Mouse (Mus musculus) forebrain, embryonic 13.5 days (tissue): Measurements from ENCODE around the gene Cd300lg. TPM values are rescaled to one million over a fixed set of nuclear protein-coding genes. Genes with fewer than 3 reads are reported as not detected.

Experiments used
- ATAC-seq: fragments of 200-750 bp; cut with Nextera tagmentation; 2 replicates; pipeline ENCODE4 v1.8.0; 2017
- H3K27ac ChIP-seq: fragments of 300-500 bp; sonication (generic); 2 replicates; pipeline ENCODE4 v1.5.1; 2015; ENCODE audit warnings: inconsistent platforms, mild to moderate bottlenecking, moderate library complexity
- H3K27me3 ChIP-seq: fragments of 300-500 bp; sonication (generic); 2 replicates; pipeline ENCODE4 v1.6.1; 2015; ENCODE audit warnings: mild to moderate bottlenecking, inconsistent platforms
- H3K36me3 ChIP-seq: fragments of 300-500 bp; sonication (generic); 2 replicates; pipeline ENCODE4 v1.6.1; 2015; ENCODE audit warnings: mild to moderate bottlenecking, inconsistent platforms; ENCODE audit not compliant: poor library complexity, severe bottlenecking
- H3K4me1 ChIP-seq: fragments of 300-500 bp; sonication (generic); 2 replicates; pipeline ENCODE4 v1.6.1; 2015; ENCODE audit warnings: inconsistent platforms
- H3K4me2 ChIP-seq: fragments of 300-500 bp; sonication (generic); 2 replicates; pipeline ENCODE4 v1.6.1; 2015; ENCODE audit warnings: inconsistent platforms, mild to moderate bottlenecking, moderate library complexity
- H3K4me3 ChIP-seq: fragments of 300-500 bp; sonication (generic); 2 replicates; pipeline ENCODE4 v1.5.1; 2015; ENCODE audit warnings: mild to moderate bottlenecking, inconsistent platforms
- H3K9ac ChIP-seq: fragments of 300-500 bp; sonication (generic); 2 replicates; pipeline ENCODE4 v1.6.1; 2015; ENCODE audit warnings: mild to moderate bottlenecking, inconsistent platforms
- H3K9me3 ChIP-seq: fragments of 300-500 bp; sonication (generic); replicated peaks from 2 replicates; pipeline ENCODE4 v1.6.1; 2016; ENCODE audit warnings: inconsistent platforms
- WGBS: fragments of 180-500 bp; shearing (Covaris S2); methylation state at CpG from one replicate; pipeline ENCODE4 v1.1.7; 2015; 5-methylcytosine and 5-hydroxymethylcytosine counted together
- polyA plus RNA-seq: library from polyadenylated mRNA; unstranded; fragments of >200 nt; fragmentation: Nextera tagmentation; extraction: Ambion mirVana; gene quantifications from 2 replicates; pipeline ENCODE4 v1.2.1, GENCODE M21; 2015

The Cd300lg gene
- polyA plus RNA-seq, 1 experiment from 2014 or later, result 0.27 TPM

DNA sequence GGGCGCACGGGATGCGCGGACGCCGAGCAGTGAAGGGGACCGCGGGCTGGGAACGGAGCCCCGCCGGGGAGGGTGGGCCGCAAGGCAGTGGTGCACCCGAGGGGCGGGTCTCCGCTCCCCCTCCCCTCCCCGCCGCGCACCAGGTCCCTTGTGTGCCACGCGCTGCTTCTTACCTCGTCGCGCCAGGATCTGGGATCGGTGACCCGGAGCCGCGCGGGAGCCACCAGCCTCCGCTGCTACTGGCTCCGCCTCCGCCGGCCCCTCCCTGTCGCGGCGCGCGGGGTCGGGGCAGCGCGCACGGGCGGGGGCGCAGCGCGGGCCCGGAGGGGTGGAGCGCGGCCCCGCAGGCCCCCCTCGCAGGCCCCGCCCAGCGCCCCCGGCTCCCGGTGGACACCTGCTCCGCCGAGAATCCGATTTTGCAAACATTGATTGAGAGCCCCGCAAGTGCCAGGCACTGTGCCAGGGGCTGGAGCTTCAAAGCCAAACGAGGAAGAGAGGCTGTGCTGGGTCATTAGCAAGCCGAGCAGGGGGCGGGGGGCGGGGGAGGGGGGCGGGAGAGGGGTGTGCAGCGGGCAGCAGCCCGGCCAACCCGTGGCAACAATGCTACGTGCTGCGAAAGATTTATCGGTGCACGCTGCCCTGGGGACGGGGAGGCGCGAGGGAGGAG lies 14.5 kb upstream of the Cd300lg start:
- no peaks in the 10 kb centered on the region for H3K9me3 ChIP-seq
- peak overlapping the region; percentile 82 for H3K9ac ChIP-seq
- peaks cover 23% of the 10 kb centered on the region for H3K36me3 ChIP-seq
- H3K4me3 ChIP-seq, result peak overlapping the region; percentile 66
- 0% methylated on average over 44 of the region's 73 CpGs for WGBS
- peak overlapping the region; percentile 91 for H3K27ac ChIP-seq
- peak; percentile 89 for ATAC-seq
- peaks cover 44% of the 10 kb centered on the region for H3K4me1 ChIP-seq
- peak overlapping the region; percentile 76 for H3K4me2 ChIP-seq
- no peaks in the 10 kb centered on the region for H3K27me3 ChIP-seq

GRCm38 (mm10) chr11:102027361-102028017 lies 13.8 kb upstream of the Cd300lg start:
- Histone ChIP-seq H3K27ac (peak overlapping the region; percentile 91), H3K4me1 (peaks cover 44% of the 10 kb centered on the region), H3K9ac (peak overlapping the region; percentile 82), H3K36me3 (peaks cover 16% of the 10 kb centered on the region), H3K9me3 (no peaks in the 10 kb centered on the region), H3K4me3 (peak overlapping the region; percentile 66), H3K27me3 (no peaks in the 10 kb centered on the region), H3K4me2 (peak overlapping the region; percentile 76)
- WGBS, result 3% methylated on average over 12 of the region's 12 CpGs
- peak; percentile 17; the same call in 1 of the 2 replicates for ATAC-seq

DNA sequence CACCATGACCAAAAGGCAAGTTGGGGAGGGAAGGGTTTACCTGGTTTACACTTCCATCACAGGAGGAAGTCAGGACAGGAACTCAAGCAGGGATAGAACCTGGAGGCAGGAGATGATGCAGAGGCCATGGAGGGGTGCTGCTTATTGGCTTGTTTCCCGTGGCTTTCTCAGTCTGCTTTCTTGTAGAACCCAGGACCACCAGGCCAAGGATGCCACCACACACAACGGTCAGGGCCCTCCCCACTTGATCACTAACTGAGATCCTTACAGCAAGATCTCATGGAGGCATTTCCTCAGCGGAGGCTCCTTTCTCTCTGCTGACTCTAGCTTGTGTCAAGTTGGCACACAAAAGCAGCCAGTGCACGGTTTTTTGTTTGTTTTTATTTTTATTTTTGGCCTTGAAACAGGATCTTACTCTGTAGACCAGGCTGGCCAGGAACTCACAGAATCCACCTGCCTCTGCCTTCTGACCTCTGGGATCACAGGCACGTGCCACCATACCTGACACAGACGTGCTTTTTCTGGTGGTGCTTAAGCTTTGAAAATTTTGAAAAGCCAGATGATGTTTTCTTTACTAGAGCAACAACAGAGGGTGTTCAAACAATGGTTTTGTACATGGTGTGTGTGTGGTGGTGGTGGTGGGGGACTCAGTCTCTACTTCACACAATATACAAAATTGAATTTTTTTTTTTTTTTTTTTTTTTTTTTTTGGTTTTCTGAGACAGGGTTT lies 13.1 kb upstream of the Cd300lg start, which contains the start of gene Mpp3:
Mpp3 (minus strand) TSS at position 375 of the 730 bp plus-strand sequence.
- WGBS, result 64% methylated on average over 6 of the region's 6 CpGs

GRCm38 (mm10) chr11:102029304-102029703 lies 12.0 kb upstream of the Cd300lg start:
- Histone ChIP-seq H3K4me1 (peaks cover 36% of the 10 kb centered on the region), H3K27ac (no peak overlapping the region), H3K36me3 (no peaks in the 10 kb centered on the region), H3K4me2 (no peak overlapping the region), H3K27me3 (no peaks in the 10 kb centered on the region), H3K9me3 (no peaks in the 10 kb centered on the region), H3K9ac (no peak overlapping the region; the same call in 1 of the 2 replicates), H3K4me3 (no peak overlapping the region)
- WGBS, result 85% methylated on average over 4 of the region's 4 CpGs
- no peak for ATAC-seq

More for the DNA sequence above, 13.1 kb upstream of the Cd300lg start, which contains the start of gene Mpp3:
- Histone ChIP-seq H3K4me3 (peak within 1 kb of the TSS; percentile 66), H3K4me2 (peak within 1 kb of the TSS; percentile 76), H3K4me1 (peaks cover 44% of the 10 kb centered on the region), H3K27me3 (no peaks in the 10 kb centered on the region), H3K27ac (peak within 1 kb of the TSS; percentile 91), H3K36me3 (peaks cover 10% of the 10 kb centered on the region), H3K9ac (peak within 1 kb of the TSS; percentile 82), H3K9me3 (no peaks in the 10 kb centered on the region)
- ATAC-seq, result no peak

DNA sequence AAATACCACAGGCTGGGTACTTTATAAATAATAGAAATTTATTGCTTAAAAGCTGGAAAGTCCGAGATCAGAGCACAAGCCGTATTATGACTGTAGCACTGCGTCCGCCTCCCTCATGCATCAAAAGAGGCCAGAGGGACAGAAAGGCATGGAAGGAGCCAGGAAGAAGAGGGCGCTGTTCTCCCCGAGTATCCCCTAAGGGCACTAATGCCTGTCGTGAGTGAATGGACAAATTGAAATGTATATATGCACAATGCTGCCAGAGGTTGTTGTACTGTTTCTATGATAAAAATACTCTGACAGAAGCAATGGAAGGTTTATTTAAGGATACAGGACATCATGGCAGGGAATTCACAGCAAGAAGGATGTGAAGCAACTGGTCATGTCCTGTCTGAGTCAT lies 11.3 kb upstream of the Cd300lg start:
- ATAC-seq, result no peak
- Histone ChIP-seq H3K4me3 (no peak overlapping the region), H3K9ac (no peak overlapping the region), H3K9me3 (no peaks in the 10 kb centered on the region), H3K4me2 (no peak overlapping the region), H3K27me3 (no peaks in the 10 kb centered on the region), H3K36me3 (no peaks in the 10 kb centered on the region), H3K4me1 (peaks cover 30% of the 10 kb centered on the region), H3K27ac (no peak overlapping the region)
- WGBS, result 35% methylated on average over 7 of the region's 7 CpGs

- Histone ChIP-seq H3K4me2 (no peak overlapping the region), H3K4me1 (peaks cover 18% of the 10 kb centered on the region), H3K36me3 (no peaks in the 10 kb centered on the region), H3K27ac (no peak overlapping the region), H3K4me3 (no peak overlapping the region), H3K27me3 (no peaks in the 10 kb centered on the region), H3K9ac (no peak overlapping the region), H3K9me3 (no peaks in the 10 kb centered on the region)
- no peak for ATAC-seq
- 72% methylated on average over 7 of the region's 7 CpGs for WGBS
These were observed 10.2 kb upstream of the Cd300lg start for GRCm38 (mm10) chr11:102031149-102031548.

DNA sequence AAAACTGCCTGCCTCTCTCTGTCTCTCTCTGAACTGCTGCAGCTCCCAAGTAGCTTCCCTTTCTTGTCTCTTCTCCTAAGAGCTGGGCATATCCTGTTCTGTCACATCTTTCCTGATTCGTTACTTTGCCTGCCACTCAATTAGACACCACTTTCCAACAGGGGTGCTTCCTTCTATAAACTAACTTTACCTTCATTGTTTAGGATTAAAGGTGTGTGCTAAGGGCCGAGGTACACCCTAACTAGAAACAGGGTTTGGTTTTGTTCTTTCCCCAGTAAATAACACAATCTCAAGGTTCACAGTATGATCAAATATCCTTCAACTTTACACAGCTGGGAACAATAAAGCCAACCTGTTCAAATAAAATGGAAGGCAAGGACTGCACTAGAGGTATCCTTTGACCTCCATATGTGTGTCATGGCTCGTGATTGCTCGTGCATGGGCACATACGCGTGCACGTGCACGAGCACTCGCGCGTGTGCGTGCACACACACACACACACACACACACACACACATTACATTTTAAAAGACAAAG lies 8.2 kb upstream of the Cd300lg start:
- ATAC-seq, result no peak
- no peak overlapping the region for H3K9ac ChIP-seq
- H3K27ac ChIP-seq, result no peak overlapping the region
- 93% methylated on average over 12 of the region's 12 CpGs for WGBS
- no peaks in the 10 kb centered on the region for H3K36me3 ChIP-seq
- H3K4me1 ChIP-seq, result peaks cover 8% of the 10 kb centered on the region
- H3K4me2 ChIP-seq, result no peak overlapping the region
- H3K27me3 ChIP-seq, result no peaks in the 10 kb centered on the region
- H3K4me3 ChIP-seq, result no peak overlapping the region
- H3K9me3 ChIP-seq, result no peaks in the 10 kb centered on the region

GRCm38 (mm10) chr11:102034887-102035286 lies 6.4 kb upstream of the Cd300lg start:
- ATAC-seq, result no peak
- Histone ChIP-seq H3K9ac (no peak overlapping the region), H3K27me3 (no peaks in the 10 kb centered on the region), H3K4me1 (peaks cover 5% of the 10 kb centered on the region; the same call in 1 of the 2 replicates), H3K27ac (peak overlapping the region; percentile 35; the same call in 1 of the 2 replicates), H3K4me2 (no peak overlapping the region), H3K36me3 (no peaks in the 10 kb centered on the region), H3K9me3 (no peaks in the 10 kb centered on the region), H3K4me3 (no peak overlapping the region)
- WGBS, result 62% methylated on average over 8 of the region's 8 CpGs

GRCm38 (mm10) chr11:102035456-102035960 lies 5.8 kb upstream of the Cd300lg start:
- Histone ChIP-seq H3K9me3 (no peaks in the 10 kb centered on the region), H3K9ac (no peak overlapping the region), H3K36me3 (no peaks in the 10 kb centered on the region), H3K27me3 (no peaks in the 10 kb centered on the region), H3K4me3 (no peak overlapping the region), H3K4me1 (peaks cover 5% of the 10 kb centered on the region; the same call in 1 of the 2 replicates), H3K27ac (no peak overlapping the region), H3K4me2 (no peak overlapping the region)
- ATAC-seq, result no peak
- WGBS, result 77% methylated on average over 5 of the region's 5 CpGs

DNA sequence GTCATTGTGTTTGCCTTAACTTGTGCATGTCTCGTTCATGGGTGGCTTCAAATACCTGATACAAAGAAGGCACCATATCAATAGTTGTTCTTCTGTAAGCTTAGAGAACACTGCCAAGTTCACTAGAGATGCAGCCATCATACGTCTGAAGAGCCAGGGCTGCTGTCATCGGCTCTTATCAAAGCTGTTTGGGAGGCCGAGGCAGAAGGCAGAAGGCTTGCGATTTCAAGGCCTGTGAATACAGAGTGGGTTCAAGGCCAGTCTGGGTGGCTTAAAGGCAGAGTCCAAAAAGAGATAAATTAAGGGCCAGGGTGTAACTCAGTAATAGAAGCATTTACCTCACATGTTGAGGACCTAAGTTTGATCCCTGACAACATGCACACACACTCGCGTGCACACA lies 5.0 kb upstream of the Cd300lg start:
- no peaks in the 10 kb centered on the region for H3K27me3 ChIP-seq
- no peak overlapping the region for H3K9ac ChIP-seq
- no peak overlapping the region for H3K4me2 ChIP-seq
- H3K4me3 ChIP-seq, result no peak overlapping the region
- ATAC-seq, result no peak
- 81% methylated on average over 7 of the region's 7 CpGs for WGBS
- no peaks in the 10 kb centered on the region for H3K36me3 ChIP-seq
- H3K9me3 ChIP-seq, result no peaks in the 10 kb centered on the region
- peaks cover under 1% of the 10 kb centered on the region; the same call in 1 of the 2 replicates for H3K4me1 ChIP-seq
- no peak overlapping the region for H3K27ac ChIP-seq

- 79% methylated on average over 6 of the region's 6 CpGs for WGBS
- no peak overlapping the region for H3K4me2 ChIP-seq
- H3K36me3 ChIP-seq, result no peaks in the 10 kb centered on the region
- H3K27me3 ChIP-seq, result no peaks in the 10 kb centered on the region
- ATAC-seq, result no peak
- no peaks in the 10 kb centered on the region for H3K9me3 ChIP-seq
- no peaks in the 10 kb centered on the region for H3K4me1 ChIP-seq
- H3K4me3 ChIP-seq, result no peak overlapping the region
- no peak overlapping the region for H3K27ac ChIP-seq
- H3K9ac ChIP-seq, result no peak overlapping the region
These were observed 3.5 kb upstream of the Cd300lg start for GRCm38 (mm10) chr11:102037789-102038188.
